Mouse (Mus musculus): ENCODE measurements around the gene Lad1. TPM values are rescaled to one million over a fixed set of nuclear protein-coding genes. Genes with fewer than 3 reads are reported as not detected.
A peak's percentile ranks its signal among the peaks of the same experiment; 100 is the strongest.

Lad1 gene
- total RNA-seq, 2 experiments from 2014 or later = not detected

- intact Hi-C loops (cut with DNase I) = no loop called here
- no peak for DNase-seq
Measured at GRCm38 (mm10) chr1:135840675-135841395, 22.4 kb downstream of the Lad1 start.

GRCm38 (mm10) chr1:135843519-135844262 lies 25.3 kb downstream of the Lad1 start:
- DNase-seq = no peak
- intact Hi-C loops (cut with DNase I) = no loop called here

- intact Hi-C loops (cut with DNase I) = no loop called here
- DNase-seq = no peak
Measured at GRCm38 (mm10) chr1:135844481-135844880, 26.1 kb downstream of the Lad1 start.

GRCm38 (mm10) chr1:135846632-135847031 lies 28.2 kb downstream of the Lad1 start:
- intact Hi-C loops (cut with DNase I) = no loop called here

GRCm38 (mm10) chr1:135847139-135847562 lies 28.8 kb downstream of the Lad1 start:
- DNase-seq = no peak
- intact Hi-C loops (cut with DNase I) = no loop called here

More at GRCm38 (mm10) chr1:135846632-135847031, 28.2 kb downstream of the Lad1 start:
- DNase-seq = no peak

GRCm38 (mm10) chr1:135847611-135848351 lies 29.4 kb downstream of the Lad1 start:
- intact Hi-C loops (cut with DNase I) = no loop called here
- DNase-seq = no peak

- DNase-seq = peak; percentile 29 to 41
- intact Hi-C loops (cut with DNase I) = no loop called here
Measured at GRCm38 (mm10) chr1:135850722-135851512, 32.5 kb downstream of the Lad1 start.

GRCm38 (mm10) chr1:135852044-135852756 lies 33.8 kb downstream of the Lad1 start:
- no peak for DNase-seq

GRCm38 (mm10) chr1:135853200-135853599 lies 34.8 kb downstream of the Lad1 start:
- intact Hi-C loops (cut with DNase I) = no loop called here
- no peak for DNase-seq

More at GRCm38 (mm10) chr1:135852044-135852756, 33.8 kb downstream of the Lad1 start:
- intact Hi-C loops (cut with DNase I) = no loop called here

GRCm38 (mm10) chr1:135854591-135855343 lies 36.4 kb downstream of the Lad1 start:
- intact Hi-C loops (cut with DNase I) = no loop called here
- no peak for DNase-seq

- no peak for DNase-seq
Measured at GRCm38 (mm10) chr1:135855344-135855687, 36.9 kb downstream of the Lad1 start.

GRCm38 (mm10) chr1:135856070-135856469 lies 37.7 kb downstream of the Lad1 start:
- intact Hi-C loops (cut with DNase I) = no loop called here
- no peak for DNase-seq

More at GRCm38 (mm10) chr1:135855344-135855687, 36.9 kb downstream of the Lad1 start:
- intact Hi-C loops (cut with DNase I) = no loop called here

- intact Hi-C loops (cut with DNase I) = no loop called here
Measured at GRCm38 (mm10) chr1:135857137-135857775, 38.9 kb downstream of the Lad1 start.

GRCm38 (mm10) chr1:135858533-135858932 lies 40.1 kb downstream of the Lad1 start:
- intact Hi-C loops (cut with DNase I) = no loop called here

More at GRCm38 (mm10) chr1:135857137-135857775, 38.9 kb downstream of the Lad1 start:
- DNase-seq = no peak

GRCm38 (mm10) chr1:135861091-135861490 lies 42.7 kb downstream of the Lad1 start:
- no peak for DNase-seq
- intact Hi-C loops (cut with DNase I) = no loop called here

More at GRCm38 (mm10) chr1:135858533-135858932, 40.1 kb downstream of the Lad1 start:
- no peak for DNase-seq

GRCm38 (mm10) chr1:135861980-135862552 lies 43.7 kb downstream of the Lad1 start:
- no peak for DNase-seq
- intact Hi-C loops (cut with DNase I) = no loop called here

GRCm38 (mm10) chr1:135862561-135862960 lies 44.2 kb downstream of the Lad1 start:
- intact Hi-C loops (cut with DNase I) = no loop called here
- DNase-seq = no peak

GRCm38 (mm10) chr1:135863786-135864335 lies 45.5 kb downstream of the Lad1 start:
- no peak for DNase-seq
- intact Hi-C loops (cut with DNase I) = no loop called here

All from gastrocnemius, postnatal 36 days (tissue).